Mouse (Mus musculus): ENCODE data around the gene Slc6a9. TPM values are rescaled to one million over a fixed set of nuclear protein-coding genes. Genes with fewer than 3 reads are reported as not detected.

The Slc6a9 gene
- polyA plus RNA-seq, 1 experiment = 129 TPM

GRCm38 (mm10) chr4:117866083-117866482 lies 31.8 kb downstream of the Slc6a9 start:
- Histone ChIP-seq H3K4me3 (no peak overlapping the region), H3K27me3 (ENCODE audit: control insufficient read depth, insufficient read depth, insufficient read length) (no peaks in the 10 kb centered on the region), H3ac (ENCODE audit: control insufficient read depth, insufficient read length) (no peak overlapping the region), H3K4me2 (ENCODE audit: low read depth) (peak overlapping the region; percentile 53), H3K36me3 (ENCODE audit: control insufficient read depth, insufficient read depth) (peaks cover 30% of the 10 kb centered on the region), H3K79me2 (ENCODE audit: control insufficient read depth, insufficient read depth) (no peaks in the 10 kb centered on the region)
- TF ChIP-seq MYOG (IDR thresholded peaks at IDR 0.05; ENCODE audit: control insufficient read depth in 1 of 3, insufficient read depth in 1 of 3, insufficient read length in 2 of 3, low read depth in 2 of 3) = no peak
- TF ChIP-seq E2F4 (IDR thresholded peaks at IDR 0.05; ENCODE audit: insufficient read depth) = peak; percentile 44
- no peak for TF ChIP-seq POLR2A (IDR thresholded peaks at IDR 0.05; ENCODE audit: insufficient read length, low read depth)
- peak; percentile 66 for TF ChIP-seq POLR2AphosphoS2 (IDR thresholded peaks at IDR 0.05; ENCODE audit: insufficient read length, low read depth)
- no peak for TF ChIP-seq TCF12 (IDR thresholded peaks at IDR 0.05; ENCODE audit: insufficient read depth, poor library complexity, severe bottlenecking)
- no peak for TF ChIP-seq REST (IDR thresholded peaks at IDR 0.05; ENCODE audit: insufficient read depth, insufficient read length)
- no peak for TF ChIP-seq USF1 (IDR thresholded peaks at IDR 0.05; ENCODE audit: low read depth)
- no peak for TF ChIP-seq MYOD1 (IDR thresholded peaks at IDR 0.05; ENCODE audit: control insufficient read depth in 1 of 3, insufficient read length in 2 of 3, low read depth in 2 of 3)
- TF ChIP-seq CEBPB (IDR thresholded peaks at IDR 0.05; ENCODE audit: insufficient read depth, poor library complexity, severe bottlenecking) = no peak
- no peak for TF ChIP-seq TCF3 (IDR thresholded peaks at IDR 0.05; ENCODE audit: insufficient read length, low read depth)
- TF ChIP-seq MAX (IDR thresholded peaks at IDR 0.05; ENCODE audit: low read depth) = no peak
- TF ChIP-seq SRF (IDR thresholded peaks at IDR 0.05; ENCODE audit: control insufficient read depth, insufficient read length, low read depth) = peak; percentile 97

GRCm38 (mm10) chr4:117867000-117867399 lies 32.7 kb downstream of the Slc6a9 start:
- TF ChIP-seq E2F4 (IDR thresholded peaks at IDR 0.05; ENCODE audit: insufficient read depth) = no peak
- no peak for TF ChIP-seq POLR2A (IDR thresholded peaks at IDR 0.05; ENCODE audit: insufficient read length, low read depth)
- no peak for TF ChIP-seq TCF3 (IDR thresholded peaks at IDR 0.05; ENCODE audit: insufficient read length, low read depth)
- no peak for TF ChIP-seq CEBPB (IDR thresholded peaks at IDR 0.05; ENCODE audit: insufficient read depth, poor library complexity, severe bottlenecking)
- TF ChIP-seq TCF12 (IDR thresholded peaks at IDR 0.05; ENCODE audit: insufficient read depth, poor library complexity, severe bottlenecking) = no peak
- no peak for TF ChIP-seq USF1 (IDR thresholded peaks at IDR 0.05; ENCODE audit: low read depth)
- no peak for TF ChIP-seq MAX (IDR thresholded peaks at IDR 0.05; ENCODE audit: low read depth)
- no peak for TF ChIP-seq MYOD1 (IDR thresholded peaks at IDR 0.05; ENCODE audit: control insufficient read depth in 1 of 3, insufficient read length in 2 of 3, low read depth in 2 of 3)
- TF ChIP-seq SRF (IDR thresholded peaks at IDR 0.05; ENCODE audit: control insufficient read depth, insufficient read length, low read depth) = no peak
- no peak for TF ChIP-seq POLR2AphosphoS2 (IDR thresholded peaks at IDR 0.05; ENCODE audit: insufficient read length, low read depth)
- TF ChIP-seq REST (IDR thresholded peaks at IDR 0.05; ENCODE audit: insufficient read depth, insufficient read length) = no peak
- no peak for TF ChIP-seq MYOG (IDR thresholded peaks at IDR 0.05; ENCODE audit: control insufficient read depth in 1 of 3, insufficient read depth in 1 of 3, insufficient read length in 2 of 3, low read depth in 2 of 3)
- Histone ChIP-seq H3K27me3 (ENCODE audit: control insufficient read depth, insufficient read depth, insufficient read length) (no peaks in the 10 kb centered on the region), H3K4me2 (ENCODE audit: low read depth) (no peak overlapping the region), H3K4me3 (no peak overlapping the region), H3K36me3 (ENCODE audit: control insufficient read depth, insufficient read depth) (peaks cover 21% of the 10 kb centered on the region), H3K79me2 (ENCODE audit: control insufficient read depth, insufficient read depth) (no peaks in the 10 kb centered on the region), H3ac (ENCODE audit: control insufficient read depth, insufficient read length) (no peak overlapping the region)

GRCm38 (mm10) chr4:117867823-117868222 lies 33.5 kb downstream of the Slc6a9 start:
- TF ChIP-seq TCF12 (IDR thresholded peaks at IDR 0.05; ENCODE audit: insufficient read depth, poor library complexity, severe bottlenecking) (no peak), POLR2AphosphoS2 (IDR thresholded peaks at IDR 0.05; ENCODE audit: insufficient read length, low read depth) (peak; percentile 24)
- H3K27me3 ChIP-seq (ENCODE audit: control insufficient read depth, insufficient read depth, insufficient read length) = no peaks in the 10 kb centered on the region
- no peak overlapping the region for H3K4me2 ChIP-seq (ENCODE audit: low read depth)
- H3K79me2 ChIP-seq (ENCODE audit: control insufficient read depth, insufficient read depth) = no peaks in the 10 kb centered on the region
- H3ac ChIP-seq (ENCODE audit: control insufficient read depth, insufficient read length) = no peak overlapping the region
- no peak overlapping the region for H3K4me3 ChIP-seq
- H3K36me3 ChIP-seq (ENCODE audit: control insufficient read depth, insufficient read depth) = peaks cover 20% of the 10 kb centered on the region

DNA sequence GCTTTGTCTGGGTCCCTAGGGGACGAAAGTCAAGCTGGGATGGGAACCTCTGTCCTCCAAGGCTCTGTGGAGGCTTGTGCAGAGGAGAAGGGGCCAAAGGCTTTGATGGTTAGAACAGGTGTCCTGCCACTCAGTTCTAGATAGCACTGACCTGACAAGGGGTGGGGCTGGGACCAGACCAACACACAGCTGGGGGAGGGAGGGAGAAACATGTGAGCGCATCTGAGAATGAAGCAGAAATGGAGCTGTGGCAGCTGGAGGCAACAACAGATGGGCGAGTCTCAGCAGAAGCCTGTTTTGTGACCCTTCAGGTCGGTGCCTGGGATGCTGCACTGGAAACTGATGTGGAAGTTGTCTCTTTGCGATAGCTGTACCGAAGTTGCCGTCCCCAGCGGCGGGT lies 35.0 kb downstream of the Slc6a9 start:
- H3K79me2 ChIP-seq (ENCODE audit: control insufficient read depth, insufficient read depth) = no peaks in the 10 kb centered on the region
- peaks cover 20% of the 10 kb centered on the region for H3K36me3 ChIP-seq (ENCODE audit: control insufficient read depth, insufficient read depth)
- H3K4me2 ChIP-seq (ENCODE audit: low read depth) = no peak overlapping the region
- no peak overlapping the region for H3K4me3 ChIP-seq
- no peaks in the 10 kb centered on the region for H3K27me3 ChIP-seq (ENCODE audit: control insufficient read depth, insufficient read depth, insufficient read length)
- TF ChIP-seq REST (IDR thresholded peaks at IDR 0.05; ENCODE audit: insufficient read depth, insufficient read length) (no peak), MYOD1 (IDR thresholded peaks at IDR 0.05; ENCODE audit: control insufficient read depth in 1 of 3, insufficient read length in 2 of 3, low read depth in 2 of 3) (peak in 2 of 3 experiments; percentile 67 to 87), MYOG (IDR thresholded peaks at IDR 0.05; ENCODE audit: control insufficient read depth in 1 of 3, insufficient read depth in 1 of 3, insufficient read length in 2 of 3, low read depth in 2 of 3) (peak; percentile 57 to 82 (median 60)), SRF (IDR thresholded peaks at IDR 0.05; ENCODE audit: control insufficient read depth, insufficient read length, low read depth) (no peak), USF1 (IDR thresholded peaks at IDR 0.05; ENCODE audit: low read depth) (no peak), TCF3 (IDR thresholded peaks at IDR 0.05; ENCODE audit: insufficient read length, low read depth) (no peak), MAX (IDR thresholded peaks at IDR 0.05; ENCODE audit: low read depth) (no peak), TCF12 (IDR thresholded peaks at IDR 0.05; ENCODE audit: insufficient read depth, poor library complexity, severe bottlenecking) (no peak), POLR2AphosphoS2 (IDR thresholded peaks at IDR 0.05; ENCODE audit: insufficient read length, low read depth) (no peak), E2F4 (IDR thresholded peaks at IDR 0.05; ENCODE audit: insufficient read depth) (no peak), POLR2A (IDR thresholded peaks at IDR 0.05; ENCODE audit: insufficient read length, low read depth) (no peak)
- H3ac ChIP-seq (ENCODE audit: control insufficient read depth, insufficient read length) = no peak overlapping the region

DNA sequence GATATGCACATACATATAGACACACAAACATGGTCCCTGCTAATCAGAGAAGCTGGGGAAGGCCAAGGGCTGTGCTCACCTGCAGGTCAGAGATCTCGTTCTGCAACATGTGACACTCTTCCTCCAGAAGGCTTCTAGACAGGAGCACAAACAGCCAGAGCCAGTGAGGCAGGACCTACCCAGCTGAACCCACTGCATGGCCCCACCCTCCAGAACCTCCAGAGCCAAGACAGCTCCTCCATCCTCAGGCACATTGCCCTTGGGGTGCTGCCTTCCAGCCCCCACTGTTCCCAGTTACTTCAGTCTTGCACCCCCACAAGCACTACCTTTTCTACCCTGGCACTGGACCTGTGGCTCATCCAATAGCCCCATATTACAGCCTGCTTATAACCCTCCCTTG lies 36.1 kb downstream of the Slc6a9 start:
- TF ChIP-seq MAX (IDR thresholded peaks at IDR 0.05; ENCODE audit: low read depth) (no peak), TCF3 (IDR thresholded peaks at IDR 0.05; ENCODE audit: insufficient read length, low read depth) (no peak), POLR2AphosphoS2 (IDR thresholded peaks at IDR 0.05; ENCODE audit: insufficient read length, low read depth) (peak; percentile 87), USF1 (IDR thresholded peaks at IDR 0.05; ENCODE audit: low read depth) (no peak), SRF (IDR thresholded peaks at IDR 0.05; ENCODE audit: control insufficient read depth, insufficient read length, low read depth) (no peak), CEBPB (IDR thresholded peaks at IDR 0.05; ENCODE audit: insufficient read depth, poor library complexity, severe bottlenecking) (no peak), TCF12 (IDR thresholded peaks at IDR 0.05; ENCODE audit: insufficient read depth, poor library complexity, severe bottlenecking) (no peak), E2F4 (IDR thresholded peaks at IDR 0.05; ENCODE audit: insufficient read depth) (no peak), REST (IDR thresholded peaks at IDR 0.05; ENCODE audit: insufficient read depth, insufficient read length) (no peak), POLR2A (IDR thresholded peaks at IDR 0.05; ENCODE audit: insufficient read length, low read depth) (peak; percentile 29), MYOD1 (IDR thresholded peaks at IDR 0.05; ENCODE audit: control insufficient read depth in 1 of 3, insufficient read length in 2 of 3, low read depth in 2 of 3) (no peak), MYOG (IDR thresholded peaks at IDR 0.05; ENCODE audit: control insufficient read depth in 1 of 3, insufficient read depth in 1 of 3, insufficient read length in 2 of 3, low read depth in 2 of 3) (no peak)
- no peak overlapping the region for H3K4me2 ChIP-seq (ENCODE audit: low read depth)
- H3K27me3 ChIP-seq (ENCODE audit: control insufficient read depth, insufficient read depth, insufficient read length) = no peaks in the 10 kb centered on the region
- H3ac ChIP-seq (ENCODE audit: control insufficient read depth, insufficient read length) = no peak overlapping the region
- peaks cover 17% of the 10 kb centered on the region for H3K36me3 ChIP-seq (ENCODE audit: control insufficient read depth, insufficient read depth)
- no peaks in the 10 kb centered on the region for H3K79me2 ChIP-seq (ENCODE audit: control insufficient read depth, insufficient read depth)
- no peak overlapping the region for H3K4me3 ChIP-seq

All from myocyte (in vitro differentiated cells).